Mouse (Mus musculus) heart, postnatal 0 days (tissue): Measurements from ENCODE around the gene Proser1.

Source experiments
- CTCF ChIP-seq: IDR thresholded peaks from 2 replicates; pipeline ENCODE4 v1.5.1; 2016; ENCODE audit warnings: antibody characterized with exemption, control low read depth, low read depth
- EP300 ChIP-seq: IDR thresholded peaks from 2 replicates; pipeline ENCODE4 v1.6.1; 2016; ENCODE audit warnings: antibody characterized with exemption, low read depth

DNA sequence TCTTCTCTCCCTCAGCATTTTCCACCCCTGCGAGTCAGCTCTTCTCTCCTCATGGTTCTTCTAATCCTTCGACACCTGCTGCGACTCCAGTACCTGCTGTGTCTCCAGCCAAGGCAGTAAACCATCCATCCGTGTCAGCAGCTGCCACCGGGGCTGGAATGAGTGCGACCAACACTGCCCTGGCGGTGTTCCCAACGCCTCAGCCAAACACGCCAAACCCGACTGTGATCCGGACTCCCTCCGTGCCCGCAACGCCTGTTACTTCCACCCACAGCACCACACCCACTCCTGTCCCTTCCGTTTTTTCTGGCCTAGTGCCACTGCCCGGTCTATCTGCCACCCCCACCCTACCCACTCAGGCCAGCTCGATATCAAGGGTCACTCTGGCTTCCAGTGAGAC, 14.0 kb downstream of the Proser1 start:
- no peak for TF ChIP-seq CTCF
- no peak for TF ChIP-seq EP300
